22 mouse cellular contexts compared by ENCODE assay signal in genomic region chr13:78871254-78871653, GRCm38 (mm10).
DNase-seq lines count a peak whose midpoint lies in the region; ATAC-seq lines count a peak whose summit lies in the region.
"Had no signal": no experiment of that assay in that cellular context is flagged by ENCODE, and none has a peak within 500 bp of the region (broad histone marks: within the 10 kb centered on the region; RNA-seq: fewer than 3 reads in every experiment).

No protein-coding gene starts in this region.

- 9% methylated on average over 2 of the region's 2 CpGs for WGBS in kidney, embryonic 14.5 days
- 4% methylated on average over 2 of the region's 2 CpGs for WGBS in limb, embryonic 11.5 days
- 37% methylated on average over 2 of the region's 2 CpGs for WGBS in liver, embryonic 11.5 days
- WGBS in hindbrain, embryonic 11.5 days, result 31% methylated on average over 2 of the region's 2 CpGs

- no peaks in the 10 kb centered on the region for H3K27me3 ChIP-seq in kidney, embryonic 14.5 days (ENCODE audit: control insufficient read depth, insufficient read depth, low read length)
- H3K27me3 ChIP-seq in limb, embryonic 11.5 days (ENCODE audit: control insufficient read depth, insufficient read depth, low read length), result no peaks in the 10 kb centered on the region
- no peaks in the 10 kb centered on the region for H3K27me3 ChIP-seq in liver, embryonic 11.5 days (replicated peaks; ENCODE audit: control insufficient read depth, insufficient read depth, low read length)
- no peaks in the 10 kb centered on the region for H3K27me3 ChIP-seq in hindbrain, embryonic 11.5 days (ENCODE audit: control insufficient read depth, insufficient read depth, low read length)
- H3K27me3 ChIP-seq: hindbrain, embryonic 15.5 days had no signal

- no peak overlapping the region for H3K9ac ChIP-seq in kidney, embryonic 14.5 days (ENCODE audit: low read depth, low read length)
- H3K9ac ChIP-seq in limb, embryonic 11.5 days (ENCODE audit: low read length), result no peak overlapping the region
- no peak overlapping the region for H3K9ac ChIP-seq in liver, embryonic 11.5 days (ENCODE audit: low read depth, low read length)
- H3K9ac ChIP-seq in hindbrain, embryonic 11.5 days (ENCODE audit: low read depth, low read length), result no peak overlapping the region
- H3K9ac ChIP-seq: hindbrain, embryonic 15.5 days; liver, postnatal 0 days had no signal

- ATAC-seq in kidney, embryonic 14.5 days (ENCODE audit: low FRiP score, low TSS enrichment), result peak; percentile 93
- ATAC-seq in limb, embryonic 11.5 days (ENCODE audit: insufficient number of reproducible peaks, low FRiP score, low TSS enrichment, low read depth), result no peak
- ATAC-seq in liver, embryonic 11.5 days (replicated peaks; ENCODE audit: low FRiP score), result no peak
- no peak for ATAC-seq in hindbrain, embryonic 11.5 days (ENCODE audit: low FRiP score)
- ATAC-seq: forebrain, embryonic 16.5 days; liver, postnatal 0 days; lung, postnatal 0 days had no signal

- H3K4me1 ChIP-seq in kidney, embryonic 14.5 days (ENCODE audit: control insufficient read depth, insufficient read depth, low read length), result peaks cover 10% of the 10 kb centered on the region
- no peaks in the 10 kb centered on the region; the same call in 1 of the 2 replicates for H3K4me1 ChIP-seq in limb, embryonic 11.5 days (ENCODE audit: control insufficient read depth, insufficient read depth, low read length)
- no peaks in the 10 kb centered on the region for H3K4me1 ChIP-seq in liver, embryonic 11.5 days (replicated peaks; ENCODE audit: control insufficient read depth, insufficient read depth, low read length)
- H3K4me1 ChIP-seq in hindbrain, embryonic 11.5 days (replicated peaks; ENCODE audit: control insufficient read depth, insufficient read depth, low read length), result no peaks in the 10 kb centered on the region
- H3K4me1 ChIP-seq: heart, embryonic 10.5 days had no signal

- no peak overlapping the region for H3K4me3 ChIP-seq in kidney, embryonic 14.5 days (ENCODE audit: low read length)
- no peak overlapping the region for H3K4me3 ChIP-seq in limb, embryonic 11.5 days (ENCODE audit: low read depth, low read length)
- no peak overlapping the region for H3K4me3 ChIP-seq in liver, embryonic 11.5 days (ENCODE audit: low read depth, low read length)
- H3K4me3 ChIP-seq in hindbrain, embryonic 11.5 days (ENCODE audit: low read depth, low read length), result no peak overlapping the region
- H3K4me3 ChIP-seq: embryonic facial prominence, embryonic 10.5 days; forebrain, embryonic 10.5 days; heart, embryonic 10.5 days; hindbrain, embryonic 15.5 days had no signal

- no peak overlapping the region for H3K4me2 ChIP-seq in kidney, embryonic 14.5 days (replicated peaks; ENCODE audit: low read depth, low read length)
- H3K4me2 ChIP-seq in limb, embryonic 11.5 days (ENCODE audit: low read depth, severe bottlenecking), result no peak overlapping the region
- H3K4me2 ChIP-seq in liver, embryonic 11.5 days, result no peak overlapping the region
- no peak overlapping the region for H3K4me2 ChIP-seq in hindbrain, embryonic 11.5 days (replicated peaks; ENCODE audit: low read depth, low read length)
- H3K4me2 ChIP-seq: hindbrain, embryonic 15.5 days; midbrain, embryonic 11.5 days had no signal

- no peaks in the 10 kb centered on the region for H3K9me3 ChIP-seq in kidney, embryonic 14.5 days (ENCODE audit: control insufficient read depth, low read length)
- H3K9me3 ChIP-seq in limb, embryonic 11.5 days (ENCODE audit: control insufficient read depth, low read length), result no peaks in the 10 kb centered on the region
- H3K9me3 ChIP-seq in liver, embryonic 11.5 days (ENCODE audit: control insufficient read depth, low read length), result no peaks in the 10 kb centered on the region
- no peaks in the 10 kb centered on the region for H3K9me3 ChIP-seq in hindbrain, embryonic 11.5 days (ENCODE audit: control insufficient read depth, low read length)
- H3K9me3 ChIP-seq: embryonic facial prominence, embryonic 10.5 days; forebrain, embryonic 10.5 days; heart, embryonic 10.5 days; hindbrain, embryonic 15.5 days had no signal

- no peak for DNase-seq in kidney, postnatal 36 days
- peak; percentile 83 for DNase-seq in embryo, embryonic 10 days (ENCODE audit: low spot score)
- peak; percentile 22 for DNase-seq in embryo, embryonic 11.5 days (ENCODE audit: low read depth, low spot score)
- peak; percentile 44 for DNase-seq in limb, embryonic 11.5 days (ENCODE audit: low spot score)
- no peak for DNase-seq in liver, embryonic 11.5 days (ENCODE audit: low spot score)
- DNase-seq in hindbrain, embryonic 11.5 days (ENCODE audit: low spot score), result no peak
- DNase-seq in right cerebral cortex, postnatal 10 days (ENCODE audit: low spot score in 2 of 2), result no peak
- DNase-seq: cerebellum, adult 11-12 months; cerebellum, postnatal 14 days; heart, postnatal 4 days; kidney, adult 18-20 months; left cerebral cortex, postnatal 4 days; liver, postnatal 0 days; thymus, postnatal 25 days had no signal

- H3K36me3 ChIP-seq in kidney, embryonic 14.5 days (ENCODE audit: control insufficient read depth, insufficient read depth, low read length), result no peaks in the 10 kb centered on the region
- no peaks in the 10 kb centered on the region for H3K36me3 ChIP-seq in limb, embryonic 11.5 days (ENCODE audit: control insufficient read depth, insufficient read depth, low read length)
- no peaks in the 10 kb centered on the region for H3K36me3 ChIP-seq in liver, embryonic 11.5 days (ENCODE audit: control insufficient read depth, insufficient read depth, low read length)
- H3K36me3 ChIP-seq in hindbrain, embryonic 11.5 days (ENCODE audit: control insufficient read depth, insufficient read depth, low read length), result no peaks in the 10 kb centered on the region
- H3K36me3 ChIP-seq: embryonic facial prominence, embryonic 10.5 days; forebrain, embryonic 10.5 days; heart, embryonic 10.5 days; hindbrain, embryonic 15.5 days had no signal

- no peak overlapping the region for H3K27ac ChIP-seq in kidney, embryonic 14.5 days (ENCODE audit: low read depth, low read length)
- no peak overlapping the region for H3K27ac ChIP-seq in limb, embryonic 11.5 days (replicated peaks; ENCODE audit: low read depth, low read length)
- no peak overlapping the region for H3K27ac ChIP-seq in liver, embryonic 11.5 days (ENCODE audit: low read depth, low read length)
- H3K27ac ChIP-seq in hindbrain, embryonic 11.5 days (ENCODE audit: low read depth, low read length), result no peak overlapping the region
- H3K27ac ChIP-seq: embryonic facial prominence, embryonic 10.5 days; heart, embryonic 10.5 days; hindbrain, embryonic 15.5 days had no signal

Comparison
In these comparisons a context has a peak if more than half of its experiments do, and no peak if none do; other contexts are left out.
1. DNase-seq: peak in embryo, embryonic 10 days (single experiment), embryo, embryonic 11.5 days (single experiment) and limb, embryonic 11.5 days (single experiment); none in kidney, postnatal 36 days (0 of 2), liver, embryonic 11.5 days (single experiment), hindbrain, embryonic 11.5 days (single experiment) and right cerebral cortex, postnatal 10 days (0 of 2).